Mouse (Mus musculus) CH12.LX (cell line): ENCODE data around the gene Dpm1. TPM values are rescaled to one million over a fixed set of nuclear protein-coding genes. Genes with fewer than 3 reads are reported as not detected.

Experiments used
- DNase-seq: peaks from one replicate; pipeline ENCODE4 v3.0.0-alpha.2; 2013; ENCODE audit errors: extremely low read depth
- H3K27ac ChIP-seq: 2 replicates; pipeline ENCODE4 v1.5.1; 2012; ENCODE audit warnings: low read depth, mild to moderate bottlenecking, control low read depth, moderate library complexity; ENCODE audit not compliant: insufficient read depth
- H3K27me3 ChIP-seq: replicated peaks from 2 replicates; pipeline ENCODE3; 2012; ENCODE audit warnings: inconsistent platforms
- H3K36me3 ChIP-seq, 2 experiments: replicated peaks in 1 of 2; 2 replicates each; pipeline versions ENCODE3 to v1.6.1; 2012; ENCODE audit warnings: inconsistent platforms in 1 of 2, low read length in 1 of 2, mild to moderate bottlenecking in 1 of 2, mixed read lengths in 1 of 2, moderate library complexity in 1 of 2; ENCODE audit not compliant: control insufficient read depth in 1 of 2, insufficient read depth in 1 of 2
- H3K4me1 ChIP-seq, 2 experiments: 2 replicates each; pipeline ENCODE4 v1.6.1; 2012; ENCODE audit warnings: inconsistent platforms in 1 of 2, moderate library complexity in 1 of 2; ENCODE audit not compliant: insufficient read depth in 2 of 2, control insufficient read depth in 1 of 2
- H3K4me2 ChIP-seq: 2 replicates; pipeline ENCODE4 v1.6.1; 2012; ENCODE audit warnings: low read depth, mild to moderate bottlenecking, control low read depth; ENCODE audit not compliant: poor library complexity, insufficient read depth, severe bottlenecking
- H3K4me3 ChIP-seq, 3 experiments: fragments of 150-350 bp in 1 of 3; sonication (generic) in 1 of 3; replicated peaks in 1 of 3; 2 replicates each; pipeline versions ENCODE3 to v1.5.1; 2011 to 2012; ENCODE audit warnings: low read depth in 2 of 3, low read length in 2 of 3, mild to moderate bottlenecking in 2 of 3, moderate library complexity in 2 of 3, control low read depth in 1 of 3, improper control_type of control experiment in 1 of 3, inconsistent platforms in 1 of 3, mixed read lengths in 1 of 3; ENCODE audit not compliant: poor library complexity in 1 of 3
- H3K79me2 ChIP-seq: replicated peaks from 2 replicates; pipeline ENCODE4 v1.6.1; 2012; ENCODE audit warnings: mild to moderate bottlenecking, moderate library complexity; ENCODE audit not compliant: control insufficient read depth, poor library complexity, insufficient read depth, severe bottlenecking; ENCODE audit errors: extremely low read depth
- H3K9ac ChIP-seq: 2 replicates; pipeline ENCODE4 v1.6.1; 2012; ENCODE audit warnings: low read depth, mild to moderate bottlenecking, control low read depth, moderate library complexity; ENCODE audit not compliant: insufficient read depth
- H3K9me3 ChIP-seq: replicated peaks from 2 replicates; pipeline ENCODE3; 2012; ENCODE audit warnings: low read length, inconsistent platforms, mixed read lengths
- BHLHE40 ChIP-seq: IDR thresholded peaks from 2 replicates; pipeline ENCODE4 v1.6.1; 2011; ENCODE audit warnings: mild to moderate bottlenecking, low read depth, low read length, improper control_type of control experiment
- CHD1 ChIP-seq: IDR thresholded peaks from 2 replicates; pipeline ENCODE4 v1.6.1; 2012; ENCODE audit warnings: low read depth, low read length, improper control_type of control experiment, inconsistent platforms
- CTCF ChIP-seq, 2 experiments: IDR thresholded peaks in 1 of 2; conservative IDR thresholded peaks in 1 of 2; 2 replicates each; pipeline ENCODE4 v1.5.1; 2011 to 2012; ENCODE audit warnings: low read depth in 2 of 2, low read length in 2 of 2, improper control_type of control experiment in 1 of 2, inconsistent platforms in 1 of 2, mild to moderate bottlenecking in 1 of 2, moderate library complexity in 1 of 2
- ELF1 ChIP-seq: IDR thresholded peaks from 2 replicates; pipeline ENCODE4 v1.6.1; 2014; ENCODE audit warnings: low read depth, mild to moderate bottlenecking, inconsistent platforms, low read length, improper control_type of control experiment
- GABPA ChIP-seq: IDR thresholded peaks from 2 replicates; pipeline ENCODE4 v1.6.1; 2012; ENCODE audit warnings: low read depth, low read length, improper control_type of control experiment, inconsistent platforms; ENCODE audit not compliant: insufficient replicate concordance
- HCFC1 ChIP-seq: IDR thresholded peaks from 2 replicates; pipeline ENCODE4 v1.6.1; 2012; ENCODE audit warnings: low read depth, mild to moderate bottlenecking, inconsistent platforms, low read length, improper control_type of control experiment
- IRF4 ChIP-seq: IDR thresholded peaks from 2 replicates; pipeline ENCODE4 v1.6.1; 2014; ENCODE audit warnings: low read depth, mild to moderate bottlenecking, inconsistent platforms, low read length, improper control_type of control experiment
- KAT2A ChIP-seq: IDR thresholded peaks from 2 replicates; pipeline ENCODE4 v1.6.1; 2012; ENCODE audit warnings: low read length, improper control_type of control experiment, inconsistent platforms; ENCODE audit not compliant: insufficient replicate concordance
- MAX ChIP-seq: IDR thresholded peaks from 2 replicates; pipeline ENCODE4 v1.6.1; 2011; ENCODE audit warnings: low read length, improper control_type of control experiment
- MEF2A ChIP-seq: IDR thresholded peaks from 2 replicates; pipeline ENCODE4 v1.6.1; 2014; ENCODE audit warnings: low read depth, mild to moderate bottlenecking, inconsistent platforms, low read length, improper control_type of control experiment, borderline replicate concordance
- MXI1 ChIP-seq: IDR thresholded peaks from 2 replicates; pipeline ENCODE4 v1.6.1; 2011; ENCODE audit warnings: mild to moderate bottlenecking, low read depth, low read length, improper control_type of control experiment
- MYC ChIP-seq: IDR thresholded peaks from 2 replicates; pipeline ENCODE4 v1.6.1; 2011; ENCODE audit warnings: low read depth, mild to moderate bottlenecking, improper control_type of control experiment, low read length
- NELFE ChIP-seq: IDR thresholded peaks from 2 replicates; pipeline ENCODE4 v1.6.1; 2011; ENCODE audit warnings: low read depth, low read length, improper control_type of control experiment
- PAX5 ChIP-seq: IDR thresholded peaks from 2 replicates; pipeline ENCODE4 v1.6.1; 2012; ENCODE audit warnings: low read length, inconsistent platforms, mixed read lengths
- POLR2A ChIP-seq: IDR thresholded peaks from 2 replicates; pipeline ENCODE4 v1.6.1; 2011; ENCODE audit warnings: low read depth, mild to moderate bottlenecking, improper control_type of control experiment, low read length
- POLR2AphosphoS2 ChIP-seq: IDR thresholded peaks from 2 replicates; pipeline ENCODE4 v1.6.1; 2011; ENCODE audit warnings: low read depth, low read length, improper control_type of control experiment
- RAD21 ChIP-seq: IDR thresholded peaks from 2 replicates; pipeline ENCODE4 v1.6.1; 2011; ENCODE audit warnings: low read depth, mild to moderate bottlenecking, low read length, improper control_type of control experiment, moderate library complexity
- SIN3A ChIP-seq: IDR thresholded peaks from 2 replicates; pipeline ENCODE4 v1.6.1; 2012; ENCODE audit warnings: low read length, improper control_type of control experiment, inconsistent platforms
- TBP ChIP-seq: conservative IDR thresholded peaks from 2 replicates; pipeline ENCODE4 v1.6.1; 2011; ENCODE audit warnings: low read depth, low read length, improper control_type of control experiment
- TCF12 ChIP-seq: IDR thresholded peaks from 2 replicates; pipeline ENCODE4 v1.6.1; 2014; ENCODE audit warnings: low read depth, mild to moderate bottlenecking, inconsistent platforms, low read length, improper control_type of control experiment
- USF2 ChIP-seq: conservative IDR thresholded peaks from 2 replicates; pipeline ENCODE4 v1.6.1; 2011; ENCODE audit warnings: low read depth, low read length, improper control_type of control experiment
- ZMIZ1 ChIP-seq: IDR thresholded peaks from 2 replicates; pipeline ENCODE4 v1.6.1; 2012; ENCODE audit warnings: low read depth, mild to moderate bottlenecking, inconsistent platforms, low read length, improper control_type of control experiment
- dilution Hi-C: fragments of 300-500 bp; cut with MboI; formaldehyde crosslinking; loops from 2 replicates; pipeline ENCODE4 v1.14.3; 2020; ENCODE audit warnings: low sequenced_read_pairs; ENCODE audit not compliant: extremely low pct_unique_long_range_greater_than_20kb, extremely low pct_ligation_motif_present
- in situ Hi-C: fragments of 300-500 bp; cut with MboI; formaldehyde crosslinking; loops from 3 replicates; pipeline ENCODE4 v1.14.3; 2019; ENCODE audit warnings: low sequenced_read_pairs, low pct_ligation_motif_present, low pct_unique_long_range_greater_than_20kb, mixed read lengths
- polyA plus RNA-seq: library from polyadenylated mRNA; unstranded; fragments of >175 nt; gene quantifications from 2 replicates; pipeline ENCODE4 v1.2.1, GENCODE M21; 2012; ENCODE audit warnings: low read depth; ENCODE audit not compliant: insufficient read length
- total RNA-seq, 2 experiments: library from RNA; depleted of rRNA; stranded (reverse); fragments of 300-350 nt in 1 of 2; fragments of >200 nt in 1 of 2; gene quantifications; 2 replicates each; pipeline ENCODE4 v1.2.3; 2012 to 2014

Dpm1 gene
- 28.5 and 34.5 TPM in 2 replicates for total RNA-seq (2012; rRNA removed)
- total RNA-seq (2014; rRNA removed) = 52.9 and 55.3 TPM in 2 replicates
- polyA plus RNA-seq = 30.7 and 54.9 TPM in 2 replicates

GRCm38 (mm10) chr2:168230026-168230728 lies at the start of gene Dpm1, which contains the start of the genes Gm20716 and Mocs3:
Dpm1 (minus strand) TSS chr2:168230591.
Gm20716 (minus strand) TSS chr2:168230364.
Mocs3 (plus strand) TSS chr2:168230622.
- peak within 1 kb of the TSS; percentile 92 for H3K9ac ChIP-seq
- in situ Hi-C loops = no loop called here
- TF ChIP-seq SIN3A (peak; percentile 70; the same call in 1 of the 2 replicates), HCFC1 (peak; percentile 86), POLR2AphosphoS2 (no peak), NELFE (peak; percentile 90), MYC (peak; percentile 40; the same call in 1 of the 2 replicates), ZMIZ1 (peak; percentile 85; the same call in 1 of the 2 replicates), PAX5 (no peak), MEF2A (peak; percentile 45; the same call in 1 of the 2 replicates), CHD1 (peak; percentile 93), RAD21 (no peak), USF2 (no peak), KAT2A (peak; percentile 46; the same call in 1 of the 2 replicates), TBP (peak; percentile 64; the same call in 1 of the 2 replicates), BHLHE40 (0 out of 2 replicates have a peak, but pooled peaks have one; percentile 20), POLR2A (peak; percentile 93), CTCF (conservative IDR thresholded peaks at IDR 0.05 in 1 of 2, IDR thresholded peaks at IDR 0.05 in 1 of 2; ENCODE audit: low read depth in 2 of 2, low read length in 2 of 2) (no peak), MAX (peak; percentile 50; the same call in 1 of the 2 replicates), IRF4 (0 out of 2 replicates have a peak, but pooled peaks have one; percentile 9), GABPA (no peak), ELF1 (peak; percentile 91), TCF12 (peak; percentile 72), MXI1 (peak; percentile 74)
- H3K4me1 ChIP-seq = peaks cover 9 to 34% of the 10 kb centered on the region in 2 experiments
- peaks cover 8 to 50% of the 10 kb centered on the region in 2 experiments for H3K36me3 ChIP-seq
- dilution Hi-C loops = no loop called here
- peaks cover 44% of the 10 kb centered on the region for H3K79me2 ChIP-seq
- H3K27ac ChIP-seq = peak within 1 kb of the TSS; percentile 32; the same call in 1 of the 2 replicates
- peak within 1 kb of the TSS; percentile 93 to 99 (median 98) for H3K4me3 ChIP-seq
- peak; percentile 85 for DNase-seq
- peak within 1 kb of the TSS; percentile 92 for H3K4me2 ChIP-seq
- no peaks in the 10 kb centered on the region for H3K27me3 ChIP-seq
- H3K9me3 ChIP-seq = no peaks in the 10 kb centered on the region
